Mouse (Mus musculus) gonadal fat pad, adult 2 months (tissue): ENCODE results near the gene Atp6v0b. TPM values are rescaled to one million over a fixed set of nuclear protein-coding genes. Genes with fewer than 3 reads are reported as not detected.
A peak's percentile ranks its signal among the peaks of the same experiment; 100 is the strongest.

ENCODE experiments used
- DNase-seq: peaks from one replicate; pipeline ENCODE4 v3.0.0-alpha.2; 2012; ENCODE audit warnings: low read depth
- polyA plus RNA-seq: library from polyadenylated mRNA; depleted of rRNA; stranded (reverse); fragments of >200 nt; gene quantifications from 2 replicates; pipeline ENCODE4 v1.2.3, GENCODE M21; 2012; rRNA removed

Gene Atp6v0b
- 345 and 427 TPM in 2 replicates for polyA plus RNA-seq

DNA sequence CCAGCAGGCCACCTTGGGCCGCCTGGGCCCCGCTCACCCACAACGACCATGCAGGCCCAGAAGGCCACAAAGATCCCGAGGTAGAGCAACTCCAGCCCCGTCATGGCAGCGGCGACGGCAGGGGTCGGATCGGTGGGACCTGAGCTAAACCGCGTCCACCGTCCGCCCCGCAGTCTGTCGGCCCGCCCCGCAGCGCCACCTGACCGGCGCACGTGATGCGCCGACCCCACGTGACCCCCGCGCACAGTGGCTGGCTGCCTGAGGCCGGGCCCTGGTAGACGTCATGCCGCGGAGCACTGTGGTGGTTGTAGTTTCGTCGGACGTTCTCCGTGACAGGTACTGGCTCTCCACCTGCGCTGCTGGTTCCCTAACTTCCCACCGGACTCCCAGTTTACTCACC is at the start of gene Atp6v0b:
Gene Atp6v0b, minus strand, starts transcription at position 201 of the 400 bp plus-strand sequence.
- DNase-seq, result peak; percentile 38

- no peak for DNase-seq
Measured at GRCm38 (mm10) chr4:117934081-117934480, 46.9 kb upstream of the Atp6v0b start.

GRCm38 (mm10) chr4:117933248-117933647 is 46.1 kb upstream of the Atp6v0b start:
- no peak for DNase-seq

DNA sequence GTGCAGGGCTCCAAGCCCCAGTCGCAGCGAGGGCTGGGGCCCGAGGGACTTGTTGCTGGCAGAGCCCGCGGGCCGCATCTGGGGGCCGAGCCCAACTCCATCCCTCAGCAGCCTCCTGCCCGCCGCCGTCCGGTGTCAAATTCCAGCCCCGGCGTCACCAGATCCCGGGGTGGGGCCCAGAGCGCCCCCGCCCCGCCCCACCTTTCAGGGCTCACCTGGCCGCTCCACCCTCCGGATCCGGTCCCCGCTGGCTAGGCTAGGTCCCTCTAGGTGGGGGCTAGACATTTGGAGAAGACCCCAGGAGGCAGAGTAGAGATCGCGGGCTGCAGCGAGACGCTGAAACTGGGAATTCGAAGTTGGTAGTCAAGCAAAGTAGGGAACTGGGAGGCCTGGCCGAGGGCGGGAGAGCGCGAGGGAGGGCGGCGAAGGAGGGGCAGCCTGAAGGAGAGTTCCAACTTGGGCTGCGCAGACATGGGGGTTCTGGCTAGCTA is 42.3 kb upstream of the Atp6v0b start, which contains the start of gene Artn:
Gene Artn, minus strand, starts transcription at position 373 of the 491 bp plus-strand sequence.
- no peak for DNase-seq

- no peak for DNase-seq
Measured at GRCm38 (mm10) chr4:117928699-117929241, 41.6 kb upstream of the Atp6v0b start.

DNA sequence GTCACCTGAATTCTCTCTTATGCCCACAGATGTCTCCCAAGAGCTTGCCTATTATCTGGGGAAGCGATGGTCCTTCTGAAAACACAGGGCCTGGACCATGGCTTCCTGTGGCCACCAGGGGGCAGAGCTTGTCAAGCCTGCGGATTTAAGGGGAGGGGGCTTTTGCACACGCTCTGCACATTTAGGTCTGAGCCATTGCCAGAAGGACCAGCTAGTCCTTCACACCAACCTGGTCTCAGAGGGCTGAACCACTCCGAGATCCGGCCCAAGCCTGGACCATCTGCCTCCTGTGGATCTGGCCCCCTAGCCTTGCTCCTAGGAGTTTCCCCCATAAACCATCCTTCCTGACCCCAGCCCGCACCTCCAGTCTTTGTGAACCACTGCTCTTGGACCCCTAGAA is 41.1 kb upstream of the Atp6v0b start:
- DNase-seq, result no peak

DNA sequence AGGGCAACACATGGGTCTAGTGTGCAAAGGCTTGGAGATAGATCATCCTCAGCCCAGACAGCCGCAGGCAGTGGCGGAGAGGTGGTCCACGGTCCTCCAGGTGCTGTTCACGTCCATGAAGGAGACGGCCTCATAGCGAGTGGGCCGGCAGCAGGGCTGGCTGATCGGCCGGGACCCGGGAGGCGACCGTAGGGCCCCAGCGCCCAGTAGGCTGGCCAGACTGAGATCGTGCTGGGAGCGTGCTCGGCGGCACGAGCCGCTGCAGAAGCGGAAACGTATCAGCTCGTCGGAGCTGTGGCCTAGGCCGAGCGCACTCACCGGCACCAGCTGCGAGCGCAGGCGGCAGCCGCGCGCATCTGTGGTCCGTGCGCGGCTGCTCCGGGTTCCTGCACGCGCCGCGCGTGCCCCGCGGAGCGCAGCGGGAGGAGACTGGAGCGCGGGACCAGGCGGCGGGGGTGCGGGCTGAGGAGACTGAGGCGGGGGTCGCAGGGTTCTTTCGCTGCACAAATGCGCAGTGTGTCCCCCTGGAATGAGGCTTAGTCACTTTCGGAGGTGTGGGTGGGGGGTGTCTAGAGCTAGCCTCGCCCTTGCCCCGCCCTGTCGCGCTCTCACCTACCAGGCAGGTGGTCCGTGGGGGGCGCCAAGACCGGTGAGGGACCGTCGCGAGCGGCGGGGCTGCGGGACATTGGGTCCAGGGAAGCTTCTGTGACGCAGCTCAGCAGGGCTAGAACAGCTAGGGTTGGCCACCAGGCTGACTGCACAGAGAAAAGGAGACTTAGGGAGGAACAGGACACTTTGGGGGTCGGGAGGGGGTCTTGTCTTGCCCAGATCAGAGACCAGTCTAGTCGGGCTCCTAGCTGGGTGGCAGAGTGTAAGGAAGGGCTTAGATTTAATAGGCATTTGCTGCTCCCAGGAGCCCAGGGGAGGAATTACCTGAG is 39.7 kb upstream of the Atp6v0b start:
- DNase-seq, result no peak

DNA sequence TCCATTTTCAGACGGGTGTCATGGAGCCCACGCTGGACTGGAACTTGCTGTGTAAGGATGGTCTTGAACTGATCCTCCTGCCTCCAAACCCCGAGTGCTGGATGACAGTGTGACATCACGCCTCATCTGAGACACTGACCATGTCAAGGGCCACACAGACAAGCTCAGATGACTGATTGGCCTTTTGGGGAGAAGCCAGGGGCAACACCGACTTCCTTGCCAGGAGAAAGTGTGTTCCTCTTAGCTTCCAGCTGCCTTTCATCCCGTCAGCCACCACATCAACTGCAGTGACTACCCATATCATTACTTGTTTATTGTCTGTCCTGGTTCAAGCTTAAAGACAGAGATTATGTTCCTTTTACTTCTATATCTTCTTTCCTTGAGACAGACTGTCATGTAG is 37.8 kb upstream of the Atp6v0b start:
- no peak for DNase-seq

DNA sequence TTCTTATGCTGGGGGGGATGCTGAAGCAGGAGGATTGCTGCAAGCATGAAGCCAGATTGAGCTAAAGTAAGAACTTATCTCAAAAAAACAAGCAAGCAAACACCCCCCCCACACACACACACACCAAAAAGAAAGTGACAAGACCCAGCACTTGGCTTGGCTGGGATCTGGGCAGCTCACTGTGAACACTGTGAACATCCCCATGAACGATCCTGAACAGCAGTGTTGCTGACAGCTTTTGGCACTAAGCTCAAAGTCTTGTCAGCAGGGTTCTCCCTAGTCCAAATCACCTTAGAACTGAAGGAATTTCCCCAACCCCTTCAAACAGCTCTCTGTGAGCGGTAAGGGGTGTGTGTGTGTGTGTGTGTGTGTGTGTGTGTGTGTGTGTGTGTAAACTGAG is 36.3 kb upstream of the Atp6v0b start:
- DNase-seq, result no peak

- no peak for DNase-seq
Measured at GRCm38 (mm10) chr4:117921358-117921757, 34.2 kb upstream of the Atp6v0b start.

- DNase-seq, result no peak
Measured at GRCm38 (mm10) chr4:117918762-117919161, 31.6 kb upstream of the Atp6v0b start.

DNA sequence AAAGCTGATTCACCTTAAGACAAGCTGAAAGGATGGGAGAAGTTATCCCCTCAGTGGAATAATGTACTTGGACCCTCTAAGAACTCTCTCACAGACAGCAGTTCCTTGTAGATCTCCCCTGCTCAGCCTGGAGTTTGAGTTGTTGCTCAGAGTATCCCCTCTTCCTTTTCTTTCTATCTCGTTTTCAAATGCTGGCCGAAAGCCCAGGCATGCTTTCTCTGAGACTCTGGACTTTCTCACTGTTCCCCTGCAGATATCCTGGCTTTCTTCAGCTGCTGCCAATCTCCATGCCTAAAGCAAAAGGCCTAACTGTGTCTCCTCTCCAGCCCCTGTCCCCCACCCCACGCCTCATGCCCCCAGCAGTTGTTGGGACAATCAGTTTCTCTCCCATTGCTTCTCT is 31.1 kb upstream of the Atp6v0b start:
- DNase-seq, result no peak

- DNase-seq, result no peak
Measured at GRCm38 (mm10) chr4:117917847-117918246, 30.7 kb upstream of the Atp6v0b start.

DNA sequence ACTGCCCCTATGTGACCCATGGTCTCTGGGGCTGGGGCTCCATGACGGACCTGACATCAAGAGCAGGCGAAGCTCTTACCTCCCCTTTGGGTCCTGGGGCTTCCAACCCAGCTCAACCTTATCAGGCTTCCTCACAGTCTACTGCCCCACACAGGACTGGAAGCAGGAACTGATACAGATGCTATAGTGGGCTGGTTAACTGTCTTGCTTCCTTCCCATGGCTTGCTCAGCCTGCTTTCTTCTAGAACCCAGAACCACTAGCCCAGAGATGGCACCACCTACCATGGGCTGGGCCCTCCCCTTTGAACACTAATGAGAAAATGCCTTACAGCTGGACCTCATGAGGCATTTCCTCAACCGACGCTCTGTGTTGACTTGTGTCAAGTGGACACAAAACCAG is 30.3 kb upstream of the Atp6v0b start:
- no peak for DNase-seq

DNA sequence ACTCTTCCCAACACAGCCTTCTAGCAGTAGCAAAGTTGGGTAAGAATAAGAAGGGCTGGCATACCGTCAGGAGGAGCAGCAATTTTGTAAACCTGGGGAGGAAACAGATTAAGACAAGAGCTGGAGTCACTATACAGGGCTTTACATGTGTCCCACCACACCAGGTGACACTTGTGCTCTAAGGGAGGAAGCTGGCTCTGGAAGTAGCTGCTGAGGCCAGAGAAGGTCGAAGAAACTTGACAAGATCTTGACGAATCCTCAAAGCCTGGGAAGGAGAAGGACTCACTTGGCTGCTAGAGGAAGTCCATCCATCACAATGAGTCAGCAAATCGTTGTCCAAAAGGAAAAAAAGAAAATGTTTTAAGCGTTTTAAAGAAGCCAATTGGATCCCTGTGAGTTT is 29.3 kb upstream of the Atp6v0b start:
- DNase-seq, result no peak

GRCm38 (mm10) chr4:117915489-117916105 is 28.5 kb upstream of the Atp6v0b start:
- no peak for DNase-seq

DNA sequence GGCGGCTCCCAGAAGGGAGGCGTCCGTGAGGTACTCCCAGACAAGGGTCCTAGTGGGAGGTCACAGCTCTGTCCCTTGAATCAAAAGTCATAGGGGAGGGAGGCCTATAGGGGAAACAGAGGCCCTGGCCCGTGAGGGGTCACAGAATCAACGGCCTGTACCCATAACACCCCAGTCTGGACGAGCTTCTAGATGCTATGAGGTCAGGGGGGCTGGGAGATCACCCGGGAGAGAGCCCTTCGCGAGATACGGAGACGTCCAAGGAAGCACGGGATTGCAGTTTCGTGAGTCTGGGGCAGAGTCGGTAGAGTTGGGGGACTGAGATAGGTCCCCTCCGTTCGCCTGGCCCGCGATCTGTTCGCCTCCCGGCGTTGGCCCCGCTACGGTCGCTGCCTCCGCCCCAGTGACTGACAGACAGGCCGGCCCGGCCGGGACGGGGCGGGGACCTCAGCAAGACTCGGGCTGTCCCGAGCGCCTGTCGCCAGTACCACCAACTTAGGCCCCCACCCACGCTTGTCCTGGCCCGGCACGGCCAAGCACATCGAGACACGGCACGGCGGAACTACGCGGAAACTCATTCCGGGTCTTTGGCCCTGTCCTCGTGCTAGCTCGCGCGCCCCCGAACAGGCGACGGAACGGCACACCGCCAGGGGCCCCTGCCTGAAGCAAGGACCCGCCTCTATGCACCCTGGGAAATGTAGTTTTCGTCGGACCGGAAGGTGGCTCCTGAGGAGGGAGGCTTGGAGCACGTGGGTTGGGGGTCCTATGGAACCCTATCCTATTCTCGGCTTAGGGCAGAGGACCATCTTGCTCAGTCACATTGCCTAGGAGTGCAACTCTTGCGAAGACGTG is 27.7 kb upstream of the Atp6v0b start, which contains the start of gene Ipo13:
Gene Ipo13, minus strand, starts transcription at position 409 of the 852 bp plus-strand sequence.
- no peak for DNase-seq

GRCm38 (mm10) chr4:117914031-117914430 is 26.9 kb upstream of the Atp6v0b start:
- DNase-seq, result no peak

GRCm38 (mm10) chr4:117913421-117913820 is 26.3 kb upstream of the Atp6v0b start:
- peak; percentile 46 for DNase-seq

- DNase-seq, result no peak
Measured at GRCm38 (mm10) chr4:117912685-117913273, 25.6 kb upstream of the Atp6v0b start.

DNA sequence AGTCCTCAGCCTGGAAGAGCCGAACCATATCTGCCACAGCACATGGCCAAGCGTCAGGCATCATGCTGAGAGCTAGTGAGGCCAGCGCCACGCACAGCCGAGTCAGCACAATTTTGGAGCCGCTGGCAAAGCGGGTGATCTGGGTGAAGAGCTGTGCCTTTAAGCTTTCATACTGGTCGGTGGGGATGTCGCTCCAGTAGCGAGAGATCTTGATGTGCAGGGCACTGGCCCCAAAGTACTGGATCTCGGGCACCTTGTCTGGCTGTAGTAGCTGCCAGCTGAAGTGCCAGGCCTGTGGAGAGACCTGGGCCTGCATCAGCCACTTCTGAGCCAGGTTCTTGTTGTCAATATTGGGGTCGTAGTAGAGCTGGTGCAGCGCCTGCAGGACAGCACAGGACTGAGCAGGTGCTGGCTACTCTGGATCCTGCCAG is 25.0 kb upstream of the Atp6v0b start:
- DNase-seq, result no peak
